Mouse (Mus musculus): Measurements from ENCODE around the gene Fzd10. TPM values are rescaled to one million over a fixed set of nuclear protein-coding genes. Genes with fewer than 3 reads are reported as not detected.

Fzd10 gene
- polyA plus RNA-seq (2021; fragmentation: Nextera tagmentation), result 0.06 and 0.08 TPM in 2 replicates
- long read RNA-seq, experiment 1, result 0 reads
- long read RNA-seq, experiment 2, result 0 reads

DNA sequence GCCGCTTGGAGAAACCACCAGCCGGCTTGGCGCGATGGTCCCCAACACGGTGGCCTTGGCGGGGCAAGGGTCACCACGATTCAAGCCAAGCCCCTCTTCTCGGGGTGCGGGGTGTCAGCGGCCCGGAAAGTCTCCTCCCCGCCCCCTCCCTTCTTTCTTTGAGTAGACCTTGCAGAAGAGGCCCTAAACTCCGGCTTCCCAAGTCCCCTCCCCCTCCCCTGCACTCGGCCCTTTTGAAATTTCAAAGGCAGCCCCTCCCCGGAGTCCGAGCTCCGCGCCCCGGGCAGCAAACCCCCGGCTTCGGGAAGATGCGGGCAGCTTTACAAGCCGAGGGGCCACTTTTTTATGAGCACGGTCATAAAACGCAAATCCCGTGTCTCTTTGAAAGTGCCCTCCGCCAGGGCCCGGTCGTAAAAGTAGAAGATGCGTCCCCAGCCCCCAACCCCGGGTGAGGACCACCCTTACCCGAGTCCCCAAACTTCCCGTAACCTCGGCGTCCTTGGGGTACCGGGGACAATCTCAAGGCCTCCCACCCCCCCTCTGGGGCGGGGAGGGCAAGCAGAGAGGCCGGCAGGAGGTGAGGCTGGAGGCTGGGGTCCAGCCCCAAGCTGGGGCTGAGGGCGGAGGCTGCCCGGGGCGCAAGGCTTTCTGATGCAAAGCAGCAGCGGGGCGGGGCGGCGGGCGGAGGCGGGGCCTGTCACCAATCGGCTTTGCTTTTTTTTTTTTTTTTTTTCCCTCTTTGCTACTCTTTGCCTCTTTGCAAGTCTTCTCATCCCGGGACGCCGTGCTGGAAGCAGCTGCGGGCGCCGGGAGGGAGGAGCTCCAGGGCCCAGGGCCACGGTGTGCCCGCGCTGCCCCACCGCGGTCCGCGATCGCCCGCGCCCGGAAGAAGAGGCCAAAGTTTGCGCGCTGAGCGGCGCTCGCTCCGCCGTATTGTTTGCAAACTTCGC is at the start of gene Fzd10:
Fzd10 (plus strand) TSS at position 773 of the 950 bp plus-strand sequence.

Other genes with a start within 250 kb of the Fzd10 start
- 0.88 and 1.1 TPM in 2 replicates for gene Tmem132d, start 167.8 kb upstream of the Fzd10 start, polyA plus RNA-seq (2021; fragmentation: Nextera tagmentation)
- 0.05 TPM in 1 of 2 replicates, not detected in the other for gene Piwil1, start 101.7 kb downstream of the Fzd10 start, polyA plus RNA-seq (2021; fragmentation: Nextera tagmentation)

Measured in layer of hippocampus, adult 6 months (tissue).